Mouse (Mus musculus) hindbrain, embryonic 16.5 days (tissue): ENCODE data around the gene Kynu. TPM values are rescaled to one million over a fixed set of nuclear protein-coding genes. Genes with fewer than 3 reads are reported as not detected.

Experiments used
- polyA plus RNA-seq: library from polyadenylated mRNA; unstranded; fragments of >200 nt; fragmentation: Nextera tagmentation; extraction: Ambion mirVana; gene quantifications from 2 replicates; pipeline ENCODE4 v1.2.1, GENCODE M21; 2015

Gene Kynu
- polyA plus RNA-seq, 1 experiment from 2014 or later, result 0.18 TPM

Other genes with a start within 250 kb of the Kynu start
- 3.0 and 3.1 TPM in 2 replicates for gene Arhgap15, start 193.5 kb downstream of the Kynu start, polyA plus RNA-seq